Mouse (Mus musculus): ENCODE measurements around the gene Vps45. TPM values are rescaled to one million over a fixed set of nuclear protein-coding genes. Genes with fewer than 3 reads are reported as not detected.
"Not testable (repeated sequence)": the region's sequence is repeated elsewhere in the genome, so short reads cannot be mapped to it uniquely, and the experiment has no call there.

Gene Vps45
- total RNA-seq, 2 experiments from 2014 or later = 8.2 to 32.3 TPM

- not testable (repeated sequence) for ATAC-seq (replicated peaks; ENCODE audit: low FRiP score, poor library complexity, severe bottlenecking)
Observed at GRCm38 (mm10) chr3:95954648-95955173, 103.6 kb downstream of the Vps45 start.

- no peak for ATAC-seq (replicated peaks; ENCODE audit: low FRiP score, poor library complexity, severe bottlenecking)
Observed at GRCm38 (mm10) chr3:95953522-95953921, 104.7 kb downstream of the Vps45 start.

- ATAC-seq (replicated peaks; ENCODE audit: low FRiP score, poor library complexity, severe bottlenecking) = no peak
Observed at GRCm38 (mm10) chr3:95953023-95953422, 105.2 kb downstream of the Vps45 start.

- not testable (repeated sequence) for ATAC-seq (replicated peaks; ENCODE audit: low FRiP score, poor library complexity, severe bottlenecking)
Observed at GRCm38 (mm10) chr3:95951566-95951965, 106.7 kb downstream of the Vps45 start.

GRCm38 (mm10) chr3:95950763-95951551 lies 107.3 kb downstream of the Vps45 start:
- ATAC-seq (replicated peaks; ENCODE audit: low FRiP score, poor library complexity, severe bottlenecking) = peak; percentile 93

Other genes with a start within 250 kb of the Vps45 start
- gene Rprd2, start 239.6 kb downstream of the Vps45 start, total RNA-seq (2015; ENCODE audit: low replicate concordance) = 23.5 and 24.9 TPM in 2 replicates
- gene Rprd2, start 239.6 kb downstream of the Vps45 start, total RNA-seq (2017; ENCODE audit: low replicate concordance) = 21.3 and 24.0 TPM in 2 replicates
- 56.2 and 83.6 TPM in 2 replicates for gene Prpf3, start 202.6 kb downstream of the Vps45 start, total RNA-seq (2015; ENCODE audit: low replicate concordance)
- gene Prpf3, start 202.6 kb downstream of the Vps45 start, total RNA-seq (2017; ENCODE audit: low replicate concordance) = 37.7 and 84.2 TPM in 2 replicates
- gene Mrps21, start 186.9 kb downstream of the Vps45 start, total RNA-seq (2015; ENCODE audit: low replicate concordance) = 43.2 and 59.5 TPM in 2 replicates
- gene Mrps21, start 186.9 kb downstream of the Vps45 start, total RNA-seq (2017; ENCODE audit: low replicate concordance) = 102 and 123 TPM in 2 replicates
- not detected in 2 replicates for gene Ciart, start 176.2 kb downstream of the Vps45 start, total RNA-seq (2015; ENCODE audit: low replicate concordance)
- gene Ciart, start 176.2 kb downstream of the Vps45 start, total RNA-seq (2017; ENCODE audit: low replicate concordance) = 1.8 TPM in 1 of 2 replicates, not detected in the other
- 8.8 and 10.1 TPM in 2 replicates for gene BC028528, start 166.5 kb downstream of the Vps45 start, total RNA-seq (2015; ENCODE audit: low replicate concordance)
- gene BC028528, start 166.5 kb downstream of the Vps45 start, total RNA-seq (2017; ENCODE audit: low replicate concordance) = 5.8 and 26.0 TPM in 2 replicates
- 7.6 and 8.0 TPM in 2 replicates for gene Aph1a, start 164.5 kb downstream of the Vps45 start, total RNA-seq (2015; ENCODE audit: low replicate concordance)
- 9.6 and 14.6 TPM in 2 replicates for gene Aph1a, start 164.5 kb downstream of the Vps45 start, total RNA-seq (2017; ENCODE audit: low replicate concordance)
- not detected in 2 replicates for gene Car14, start 153.8 kb downstream of the Vps45 start, total RNA-seq (2015; ENCODE audit: low replicate concordance)
- not detected in 2 replicates for gene Car14, start 153.8 kb downstream of the Vps45 start, total RNA-seq (2017; ENCODE audit: low replicate concordance)
- gene Anp32e, start 129.2 kb downstream of the Vps45 start, total RNA-seq (2015; ENCODE audit: low replicate concordance) = 153 and 197 TPM in 2 replicates
- gene Anp32e, start 129.2 kb downstream of the Vps45 start, total RNA-seq (2017; ENCODE audit: low replicate concordance) = 541 and 717 TPM in 2 replicates
- gene Plekho1, start 62.5 kb downstream of the Vps45 start, total RNA-seq (2015; ENCODE audit: low replicate concordance) = 12.6 and 13.4 TPM in 2 replicates
- 8.6 and 18.6 TPM in 2 replicates for gene Plekho1, start 62.5 kb downstream of the Vps45 start, total RNA-seq (2017; ENCODE audit: low replicate concordance)
- gene Otud7b, start 46.1 kb upstream of the Vps45 start, total RNA-seq (2015; ENCODE audit: low replicate concordance) = 4.6 and 9.4 TPM in 2 replicates
- gene Otud7b, start 46.1 kb upstream of the Vps45 start, total RNA-seq (2017; ENCODE audit: low replicate concordance) = 28.5 and 37.6 TPM in 2 replicates
- not detected in 2 replicates for gene Mtmr11, start 103.5 kb upstream of the Vps45 start, total RNA-seq (2015; ENCODE audit: low replicate concordance)
- not detected in 2 replicates for gene Mtmr11, start 103.5 kb upstream of the Vps45 start, total RNA-seq (2017; ENCODE audit: low replicate concordance)
- 19.8 and 38.1 TPM in 2 replicates for gene Sf3b4, start 113.9 kb upstream of the Vps45 start, total RNA-seq (2015; ENCODE audit: low replicate concordance)
- gene Sf3b4, start 113.9 kb upstream of the Vps45 start, total RNA-seq (2017; ENCODE audit: low replicate concordance) = 6.2 and 9.5 TPM in 2 replicates
- not detected in 2 replicates for gene Sv2a, start 122.7 kb upstream of the Vps45 start, total RNA-seq (2015; ENCODE audit: low replicate concordance)
- gene Sv2a, start 122.7 kb upstream of the Vps45 start, total RNA-seq (2017; ENCODE audit: low replicate concordance) = not detected in 2 replicates
- 10.8 and 11.3 TPM in 2 replicates for gene Bola1, start 161.2 kb upstream of the Vps45 start, total RNA-seq (2015; ENCODE audit: low replicate concordance)
- gene Bola1, start 161.2 kb upstream of the Vps45 start, total RNA-seq (2017; ENCODE audit: low replicate concordance) = 4.9 and 15.5 TPM in 2 replicates
- 6.8 and 8.4 TPM in 2 replicates for gene Hist2h2ab, start 161.4 kb upstream of the Vps45 start, total RNA-seq (2015; ENCODE audit: low replicate concordance)
- 256 and 561 TPM in 2 replicates for gene Hist2h2ab, start 161.4 kb upstream of the Vps45 start, total RNA-seq (2017; ENCODE audit: low replicate concordance)
- gene Hist2h2ac, start 162.4 kb upstream of the Vps45 start, total RNA-seq (2015; ENCODE audit: low replicate concordance) = 180 and 195 TPM in 2 replicates
- gene Hist2h2ac, start 162.4 kb upstream of the Vps45 start, total RNA-seq (2017; ENCODE audit: low replicate concordance) = 7,308 and 8,144 TPM in 2 replicates
- gene Hist2h2be, start 162.7 kb upstream of the Vps45 start, total RNA-seq (2015; ENCODE audit: low replicate concordance) = 46.5 and 50.7 TPM in 2 replicates
- 35.9 and 44.5 TPM in 2 replicates for gene Hist2h2be, start 162.7 kb upstream of the Vps45 start, total RNA-seq (2017; ENCODE audit: low replicate concordance)
- gene Hist2h3c2, start 180.7 kb upstream of the Vps45 start, total RNA-seq (2015; ENCODE audit: low replicate concordance) = 1,103 and 1,242 TPM in 2 replicates
- gene Hist2h3c2, start 180.7 kb upstream of the Vps45 start, total RNA-seq (2017; ENCODE audit: low replicate concordance) = 928 and 1,001 TPM in 2 replicates
- gene Hist2h2aa2, start 181.8 kb upstream of the Vps45 start, total RNA-seq (2015; ENCODE audit: low replicate concordance) = 454 and 530 TPM in 2 replicates
- gene Hist2h2aa2, start 181.8 kb upstream of the Vps45 start, total RNA-seq (2017; ENCODE audit: low replicate concordance) = 15,181 TPM in 1 of 2 replicates, not detected in the other
- not detected in 2 replicates for gene Hist2h2aa1, start 187.0 kb upstream of the Vps45 start, total RNA-seq (2015; ENCODE audit: low replicate concordance)
- 13,356 and 26,437 TPM in 2 replicates for gene Hist2h2aa1, start 187.0 kb upstream of the Vps45 start, total RNA-seq (2017; ENCODE audit: low replicate concordance)
- 79.3 and 122 TPM in 2 replicates for gene Hist2h3c1, start 188.2 kb upstream of the Vps45 start, total RNA-seq (2015; ENCODE audit: low replicate concordance)
- gene Hist2h3c1, start 188.2 kb upstream of the Vps45 start, total RNA-seq (2017; ENCODE audit: low replicate concordance) = 53.9 and 62.7 TPM in 2 replicates
- gene Hist2h4, start 204.8 kb upstream of the Vps45 start, total RNA-seq (2015; ENCODE audit: low replicate concordance) = 928 and 1,194 TPM in 2 replicates
- 316 and 543 TPM in 2 replicates for gene Hist2h4, start 204.8 kb upstream of the Vps45 start, total RNA-seq (2017; ENCODE audit: low replicate concordance)
- gene Hist2h3b, start 210.2 kb upstream of the Vps45 start, total RNA-seq (2015; ENCODE audit: low replicate concordance) = 2,922 and 3,470 TPM in 2 replicates
- 1,426 and 2,043 TPM in 2 replicates for gene Hist2h3b, start 210.2 kb upstream of the Vps45 start, total RNA-seq (2017; ENCODE audit: low replicate concordance)
- gene Hist2h2bb, start 211.3 kb upstream of the Vps45 start, total RNA-seq (2015; ENCODE audit: low replicate concordance) = 4,676 and 5,120 TPM in 2 replicates
- 18,393 and 25,698 TPM in 2 replicates for gene Hist2h2bb, start 211.3 kb upstream of the Vps45 start, total RNA-seq (2017; ENCODE audit: low replicate concordance)
- gene Fcgr1, start 235.5 kb upstream of the Vps45 start, total RNA-seq (2015; ENCODE audit: low replicate concordance) = 3.8 and 5.0 TPM in 2 replicates
- 4.1 TPM in 1 of 2 replicates, not detected in the other for gene Fcgr1, start 235.5 kb upstream of the Vps45 start, total RNA-seq (2017; ENCODE audit: low replicate concordance)